Mouse (Mus musculus) natural killer cell, adult 2 months (primary cell): ENCODE measurements around the gene Pml.

Source experiments
- DNase-seq, 2 experiments: peaks; one replicate each; pipeline ENCODE4 v3.0.0; 2022; ENCODE audit warnings: low spot score in 2 of 2

Pml gene

DNA sequence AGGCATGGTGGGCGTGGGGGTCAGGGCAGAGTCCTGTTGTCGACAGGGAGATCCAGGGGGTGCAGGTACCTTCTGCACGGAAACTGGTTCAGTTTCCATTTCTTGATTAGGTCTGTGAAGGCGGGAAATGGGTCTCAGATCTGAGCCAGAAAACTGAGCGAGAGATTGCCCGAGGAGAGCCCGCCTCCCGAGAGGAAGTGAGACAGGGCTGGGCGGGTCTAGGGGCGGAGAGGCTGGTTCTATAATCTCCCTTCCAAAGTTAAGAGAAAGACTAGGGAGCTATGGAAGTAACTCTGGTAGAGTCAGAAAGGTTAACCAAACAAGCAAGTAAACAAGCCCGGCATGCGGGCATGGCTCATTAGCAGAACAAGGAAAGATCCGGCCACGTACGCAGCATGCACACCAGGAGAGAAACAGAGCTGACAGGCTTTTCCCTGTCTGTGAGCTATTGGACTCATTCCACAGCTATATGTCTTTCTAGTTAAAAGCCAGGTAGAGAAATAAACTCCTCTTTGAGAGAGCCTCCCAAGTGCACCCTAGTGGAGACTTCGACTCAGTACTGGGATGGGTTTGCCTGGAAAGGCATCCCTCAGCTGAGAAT lies at the start of gene Pml:
TSS of gene Pml (minus strand) at position 195 of the 601 bp plus-strand sequence.
- DNase-seq: peak; percentile 49 to 62

GRCm38 (mm10) chr9:58297961-58298477 lies 48.4 kb upstream of the Pml start:
- no peak for DNase-seq

DNA sequence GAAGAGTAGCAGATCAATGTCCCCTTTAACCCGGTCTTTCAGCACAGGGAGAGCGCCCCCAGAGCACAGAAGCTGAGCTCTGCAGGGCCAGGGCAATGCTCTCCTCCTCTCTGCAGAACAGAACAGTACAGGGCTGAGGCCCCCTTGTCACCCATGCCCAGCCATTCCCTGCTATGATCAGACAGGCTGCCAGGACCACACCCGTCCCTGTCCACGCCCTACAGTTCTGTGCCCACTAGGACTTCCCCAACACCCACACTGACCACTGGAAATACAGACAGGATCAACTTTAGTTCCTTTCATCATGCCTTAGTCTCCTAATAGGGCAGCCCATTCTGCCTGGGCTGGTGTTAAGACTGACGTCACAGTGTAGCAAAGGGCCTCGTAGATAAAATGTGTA lies 47.5 kb upstream of the Pml start:
- DNase-seq: no peak

GRCm38 (mm10) chr9:58295766-58296361 lies 46.3 kb upstream of the Pml start:
- DNase-seq: no peak

GRCm38 (mm10) chr9:58295345-58295744 lies 45.8 kb upstream of the Pml start:
- DNase-seq: no peak

DNA sequence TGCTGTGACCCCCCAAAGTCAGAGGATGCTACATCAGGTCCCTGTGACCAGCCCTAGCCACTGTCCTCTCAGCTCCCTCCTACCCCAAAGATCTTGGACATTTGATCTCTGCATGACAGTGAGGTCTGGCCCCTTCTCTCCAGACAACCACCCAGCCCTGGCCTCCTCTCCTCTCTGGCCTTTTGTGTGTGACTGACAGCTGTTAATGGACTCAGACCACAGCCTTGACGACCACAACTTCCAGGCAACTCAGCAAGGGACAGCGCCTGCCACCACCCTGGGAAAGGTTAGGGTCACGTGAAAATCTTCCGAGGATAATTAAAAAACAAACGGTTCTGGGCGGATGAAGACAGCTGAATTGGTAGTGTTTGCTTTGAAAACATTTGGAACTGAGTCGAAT lies 44.9 kb upstream of the Pml start:
- no peak for DNase-seq

GRCm38 (mm10) chr9:58289901-58290300 lies 40.3 kb upstream of the Pml start:
- no peak for DNase-seq

DNA sequence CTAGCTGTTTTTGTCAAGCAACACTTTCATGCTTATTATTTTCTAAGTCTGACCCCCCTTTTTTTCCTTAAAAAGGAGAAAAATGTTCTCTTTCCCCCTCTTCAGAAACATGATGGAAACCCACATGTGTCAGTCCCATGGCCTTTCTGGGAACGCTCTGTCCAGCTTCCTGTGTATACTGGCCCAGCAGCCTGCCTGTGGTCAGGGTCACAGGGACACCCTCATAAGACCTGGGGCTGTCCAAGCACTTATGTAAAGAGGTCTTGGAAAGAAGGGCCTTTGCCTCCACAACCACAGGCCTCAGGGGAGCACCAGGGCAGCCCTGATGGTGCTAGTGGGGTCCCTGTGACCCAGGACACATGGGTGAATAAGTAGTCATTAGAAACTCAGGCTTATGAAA lies 39.5 kb upstream of the Pml start:
- DNase-seq: no peak

DNA sequence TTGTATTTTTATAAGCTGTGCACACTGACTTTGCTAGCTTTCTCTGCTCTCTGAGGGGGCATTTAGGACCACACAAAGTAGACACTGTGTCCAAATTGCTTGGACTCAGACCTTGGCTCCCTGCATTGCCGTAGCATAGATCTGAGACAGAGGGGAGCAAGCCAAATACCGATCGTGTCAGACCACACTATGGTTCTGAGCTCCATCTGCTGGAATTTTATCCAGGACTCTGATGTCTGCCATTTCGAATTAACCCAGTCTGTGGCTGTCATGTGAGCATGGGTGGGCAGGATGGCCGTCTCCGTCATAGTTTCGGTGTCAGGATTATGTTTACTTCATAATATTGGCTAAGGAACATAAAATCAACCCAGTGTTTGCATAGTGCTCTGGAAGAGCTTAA lies 33.8 kb upstream of the Pml start:
- no peak for DNase-seq

DNA sequence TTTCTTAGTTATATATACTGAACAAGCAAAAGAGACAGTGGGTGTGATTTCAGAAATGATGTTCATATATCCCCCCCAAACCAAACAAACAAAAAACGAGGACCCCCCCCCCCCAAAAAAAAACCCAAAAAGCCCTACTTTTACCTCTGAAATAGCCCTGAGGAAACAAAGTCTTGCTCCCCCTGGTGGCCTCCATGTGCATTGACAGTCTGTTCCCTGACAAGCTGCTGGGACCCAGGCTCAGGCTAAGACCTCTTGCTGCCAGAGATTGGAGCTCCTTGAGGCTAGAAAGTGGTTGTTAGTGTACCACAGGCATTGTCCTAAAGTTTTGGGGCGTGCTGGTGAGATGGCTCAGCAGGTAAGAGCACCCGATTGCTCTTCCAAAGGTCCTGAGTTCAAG lies 32.0 kb upstream of the Pml start:
- peak; percentile 14 to 56 for DNase-seq

GRCm38 (mm10) chr9:58280259-58281109 lies 30.9 kb upstream of the Pml start:
- peak; percentile 71 to 81 for DNase-seq

- DNase-seq: no peak
Observed at GRCm38 (mm10) chr9:58279780-58280179, 30.2 kb upstream of the Pml start.

DNA sequence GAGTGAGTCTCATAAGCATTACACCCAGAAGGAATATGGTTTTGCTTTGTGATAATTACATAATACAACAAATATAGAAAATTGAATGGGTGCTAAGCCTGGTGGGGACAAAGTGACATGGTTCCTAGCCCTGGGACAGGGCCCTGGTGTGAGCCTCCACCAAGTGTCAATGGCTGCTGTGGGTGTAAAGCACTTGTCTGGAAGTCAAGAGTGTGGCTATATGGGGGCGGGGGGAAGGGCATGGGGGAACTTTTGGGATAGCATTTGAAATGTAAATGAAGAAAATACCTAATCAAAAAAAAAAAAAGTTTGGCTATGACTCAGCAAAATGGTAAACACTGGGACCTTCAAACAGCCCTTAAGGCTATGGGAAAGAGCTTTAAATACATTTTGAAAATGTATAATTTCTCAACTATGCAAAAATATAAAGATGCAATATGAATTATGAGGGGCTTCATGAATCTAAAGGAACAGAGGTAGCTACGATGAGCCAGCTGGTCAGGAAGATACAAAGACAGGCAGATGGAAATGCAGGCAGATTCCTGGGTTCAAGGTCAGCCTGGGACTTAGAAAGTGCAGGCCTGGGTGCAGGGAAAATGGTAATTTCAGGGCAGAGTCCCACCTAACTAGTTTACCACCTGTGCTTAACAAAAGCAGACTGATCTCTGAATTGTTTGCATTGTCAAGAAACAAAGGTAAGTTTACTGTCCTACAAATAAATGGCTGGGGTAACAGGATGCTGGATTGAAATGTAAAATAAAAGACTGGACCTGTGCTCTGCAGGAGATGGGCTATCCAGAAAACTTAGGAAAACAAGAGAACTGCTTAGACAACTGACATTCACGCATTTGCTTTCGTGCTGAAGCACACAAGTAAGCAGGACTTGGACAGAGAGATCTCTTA lies 29.5 kb upstream of the Pml start:
- DNase-seq: no peak

DNA sequence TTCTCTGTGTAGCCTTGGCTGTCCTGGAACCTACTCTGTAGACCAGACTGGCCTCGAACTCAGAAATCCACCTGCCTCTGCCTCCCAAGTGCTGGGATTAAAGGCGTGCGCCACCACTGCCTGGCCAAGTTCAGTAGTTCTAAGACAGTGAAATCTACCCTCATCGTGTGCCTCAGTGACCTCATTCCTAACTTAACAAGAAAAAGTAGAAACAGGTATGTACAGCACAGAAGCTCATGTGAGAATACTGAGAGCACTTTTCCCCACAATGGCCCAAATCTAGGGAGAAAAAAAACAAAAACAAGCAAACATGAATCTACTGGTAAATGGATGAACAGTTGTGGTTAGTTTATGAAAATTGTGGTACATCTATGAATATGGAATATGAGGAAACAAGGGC lies 28.7 kb upstream of the Pml start:
- DNase-seq: no peak

DNA sequence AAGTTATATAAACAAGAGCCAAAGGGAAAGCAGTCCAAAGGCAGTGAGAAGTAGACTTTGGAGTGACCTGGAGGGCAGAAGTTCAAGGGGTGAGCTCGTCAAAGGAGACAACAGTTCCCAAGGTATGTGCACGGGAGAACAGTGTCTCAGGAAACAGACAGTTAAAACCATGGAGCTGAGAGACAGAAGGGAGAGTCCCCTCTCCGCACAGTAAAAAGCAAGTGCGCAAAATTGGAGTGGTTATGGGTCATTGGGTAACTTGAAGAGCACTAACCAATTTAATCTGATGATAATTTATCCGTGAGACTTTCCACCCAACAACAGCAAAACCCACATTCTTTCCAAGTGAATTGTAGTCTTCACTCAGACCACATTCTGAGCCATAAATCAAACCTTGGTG lies 26.8 kb upstream of the Pml start:
- DNase-seq: no peak

DNA sequence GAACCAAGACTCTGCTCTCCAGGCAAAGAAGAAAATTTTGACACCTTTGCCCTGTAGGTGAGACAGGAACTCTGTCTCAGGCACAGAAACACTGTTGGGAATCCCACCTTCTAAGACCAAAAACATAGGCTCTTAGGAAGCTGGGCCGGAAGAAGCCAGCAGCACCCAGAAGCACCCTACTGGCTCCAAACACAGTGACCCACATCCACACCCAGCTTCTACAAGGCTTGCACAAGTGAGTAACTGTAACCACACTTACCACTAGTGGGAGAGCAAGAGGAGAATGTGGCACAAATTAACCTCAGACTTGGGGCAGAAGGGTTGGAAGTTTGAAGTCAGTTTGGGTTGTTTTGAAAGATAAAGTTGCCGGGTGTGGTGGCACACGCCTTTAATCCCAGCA lies 26.2 kb upstream of the Pml start:
- peak in 1 of 2 experiments; percentile 32 for DNase-seq

DNA sequence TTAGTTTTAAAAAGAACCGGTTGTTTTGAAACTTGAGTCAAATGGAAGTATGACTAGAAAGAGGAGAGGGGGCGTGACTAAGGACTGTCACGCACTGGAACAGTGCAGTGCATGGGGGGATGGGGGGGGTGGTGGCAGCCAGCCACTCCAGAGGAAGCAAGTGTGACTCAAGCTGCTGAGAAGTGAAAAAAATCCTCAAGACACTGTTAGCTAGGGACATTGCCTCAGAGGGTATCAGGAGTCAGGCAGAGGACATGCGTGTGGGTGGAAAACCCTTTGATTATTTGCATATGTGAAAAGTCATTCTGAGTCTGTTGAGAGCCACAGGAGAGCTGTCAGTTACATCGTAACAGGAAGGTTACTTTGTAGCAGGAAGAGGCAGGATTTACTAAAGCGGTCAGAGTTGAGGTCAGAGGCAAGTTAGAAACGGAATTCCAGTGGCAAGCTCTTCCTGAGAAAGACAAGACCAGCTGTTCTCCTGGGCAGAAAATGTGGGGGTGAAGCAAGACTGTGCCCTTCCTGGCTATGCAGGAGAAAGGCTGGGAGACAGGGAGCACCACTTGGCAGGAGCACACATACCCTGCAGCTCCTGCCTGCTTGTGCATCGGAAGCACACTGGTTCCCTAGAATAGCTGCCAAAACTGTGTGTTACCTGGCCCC lies 25.7 kb upstream of the Pml start:
- peak; percentile 13 to 73 for DNase-seq

- no peak for DNase-seq
Observed at GRCm38 (mm10) chr9:58274626-58275025, 25.0 kb upstream of the Pml start.

DNA sequence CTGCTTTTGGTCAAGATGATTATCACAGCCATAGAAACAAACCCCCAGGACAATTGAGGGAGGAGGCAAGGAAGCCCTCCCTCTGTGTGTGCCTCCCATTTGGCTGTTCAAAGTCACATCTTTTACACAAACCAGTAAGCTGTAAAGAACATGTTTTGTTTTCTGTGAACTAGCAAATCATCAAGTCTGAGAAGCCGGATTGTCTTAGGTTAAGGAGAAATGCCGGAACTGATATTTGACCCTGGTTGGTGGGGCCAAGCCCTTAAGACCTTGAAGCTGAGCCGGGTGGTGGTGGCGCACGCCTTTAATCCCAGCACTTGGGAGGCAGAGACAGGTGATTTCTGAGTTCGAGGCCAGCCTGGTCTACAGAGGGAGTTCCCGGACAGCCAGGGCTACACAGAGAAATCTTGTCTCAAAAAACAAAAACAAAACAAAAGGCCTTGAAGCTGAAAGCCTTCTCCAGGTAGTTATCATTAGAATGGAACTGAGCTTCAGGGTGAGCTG lies 24.6 kb upstream of the Pml start:
- DNase-seq: no peak

- DNase-seq: peak in 1 of 2 experiments; percentile 56
Observed at GRCm38 (mm10) chr9:58272855-58273254, 23.3 kb upstream of the Pml start.

DNA sequence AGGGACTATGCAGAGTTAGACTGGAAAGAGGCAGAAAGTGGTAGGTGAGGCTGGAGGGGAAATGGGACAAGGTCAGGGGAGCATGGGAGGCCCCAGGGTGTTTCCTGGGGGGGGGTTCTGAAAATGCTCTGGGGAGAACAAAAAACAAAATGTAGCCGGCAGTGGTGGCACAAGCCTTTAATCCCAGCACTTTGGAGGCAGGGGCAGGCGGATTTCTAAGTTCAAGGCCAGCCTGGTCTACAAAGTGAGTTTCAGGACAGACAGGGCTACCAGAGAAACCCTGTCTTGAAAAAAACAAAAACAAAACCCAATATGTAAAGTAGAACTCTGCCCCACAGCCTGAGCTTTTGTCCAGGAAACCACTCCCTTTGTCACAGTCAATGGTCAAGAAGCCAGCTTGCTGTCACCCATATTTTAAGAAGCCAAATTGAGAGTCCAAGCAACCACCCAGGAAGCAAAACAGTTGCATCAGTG lies 22.5 kb upstream of the Pml start:
- DNase-seq: peak in 1 of 2 experiments; percentile 68
